Mouse (Mus musculus): Measurements from ENCODE around the gene Synm.

The Synm gene

GRCm38 (mm10) chr7:67699301-67699700 lies 60.2 kb downstream of the Synm start:
- ATAC-seq (ENCODE audit: low TSS enrichment): no peak

GRCm38 (mm10) chr7:67697892-67698630 lies 61.5 kb downstream of the Synm start:
- no peak for ATAC-seq (ENCODE audit: low TSS enrichment)

- ATAC-seq (ENCODE audit: low TSS enrichment): no peak
Observed at GRCm38 (mm10) chr7:67695906-67696305, 63.6 kb downstream of the Synm start.

DNA sequence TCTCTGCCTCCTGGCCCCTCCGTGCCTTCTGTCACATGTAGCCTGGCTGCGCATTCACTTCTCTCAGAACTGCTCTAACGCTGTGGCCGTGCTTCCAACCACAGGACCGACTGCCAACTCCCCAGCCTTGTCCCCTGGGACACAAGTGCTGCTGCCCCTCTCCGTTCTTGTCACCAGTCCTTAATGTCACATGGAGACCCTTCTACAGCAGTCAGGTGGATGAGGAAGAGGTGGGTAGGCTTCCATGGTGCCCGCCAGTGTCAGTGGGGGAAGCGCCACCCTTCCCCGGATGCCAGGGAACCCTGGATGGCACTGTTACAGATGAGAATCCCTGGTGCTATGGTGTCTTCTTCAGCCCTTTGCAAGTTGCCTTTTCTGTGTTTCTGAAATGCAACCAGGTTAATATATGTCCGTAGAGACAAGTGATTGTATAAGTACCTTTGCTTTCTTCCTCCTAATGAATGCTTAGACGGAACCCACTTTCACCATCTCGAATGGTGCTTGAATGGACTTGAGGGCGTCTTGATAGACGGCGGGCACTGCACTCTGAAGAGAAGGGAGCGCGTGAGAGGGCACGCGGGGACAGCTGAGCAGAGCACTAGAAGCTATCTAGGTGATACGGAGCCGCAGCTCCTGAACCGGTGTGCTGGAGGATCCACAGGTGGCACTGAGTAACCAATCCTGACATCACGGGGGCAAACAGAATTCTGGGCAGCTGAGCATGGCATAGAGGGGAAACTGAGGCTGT lies 66.6 kb downstream of the Synm start:
- ATAC-seq (ENCODE audit: low TSS enrichment): no peak

GRCm38 (mm10) chr7:67692141-67692540 lies 67.4 kb downstream of the Synm start:
- ATAC-seq (ENCODE audit: low TSS enrichment): no peak

GRCm38 (mm10) chr7:67691036-67691435 lies 68.5 kb downstream of the Synm start:
- no peak for ATAC-seq (ENCODE audit: low TSS enrichment)

DNA sequence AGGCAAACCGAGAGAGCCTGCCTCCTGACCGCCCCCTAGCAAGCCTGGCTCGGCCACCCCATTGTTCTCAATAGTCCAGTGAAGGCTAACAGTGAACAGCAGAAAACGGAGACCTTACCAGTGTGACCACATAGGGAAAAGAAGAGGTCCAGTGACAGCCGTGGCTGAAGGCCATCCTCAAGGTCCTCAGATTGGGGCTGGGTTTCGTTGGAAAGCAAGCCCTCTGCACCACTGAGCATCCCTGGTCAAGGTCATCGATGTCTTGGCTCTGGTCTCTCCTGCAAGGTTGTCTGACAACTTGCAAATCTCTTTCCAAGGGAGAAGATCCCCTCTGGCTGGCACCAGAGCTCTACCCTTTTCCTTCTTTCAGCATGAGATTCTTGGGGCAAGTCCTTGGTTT lies 69.7 kb downstream of the Synm start:
- no peak for ATAC-seq (ENCODE audit: low TSS enrichment)

GRCm38 (mm10) chr7:67688281-67688680 lies 71.3 kb downstream of the Synm start:
- ATAC-seq (ENCODE audit: low TSS enrichment): no peak

- no peak for ATAC-seq (ENCODE audit: low TSS enrichment)
Observed at GRCm38 (mm10) chr7:67686545-67686944, 73.0 kb downstream of the Synm start.

DNA sequence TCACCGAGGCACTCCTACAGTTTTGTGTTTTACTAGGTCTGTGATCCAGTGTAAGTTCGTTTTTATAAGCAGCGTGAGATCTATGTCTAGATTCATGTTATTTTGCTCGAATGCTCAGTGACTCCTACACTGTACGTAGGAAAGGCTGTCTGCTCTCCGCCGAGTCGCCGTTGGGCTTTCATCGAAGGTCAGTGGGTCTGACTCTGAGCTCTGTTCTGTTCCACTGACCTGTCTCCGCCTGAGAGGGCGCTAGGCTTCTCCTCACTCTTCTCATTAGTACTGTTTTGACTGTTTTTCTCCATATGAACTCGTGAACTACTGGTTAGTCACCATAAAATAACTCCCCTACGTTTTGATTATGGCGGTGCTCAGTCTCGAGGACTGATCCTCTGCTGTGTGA lies 76.5 kb downstream of the Synm start:
- no peak for ATAC-seq (ENCODE audit: low TSS enrichment)

- no peak for ATAC-seq (ENCODE audit: low TSS enrichment)
Observed at GRCm38 (mm10) chr7:67681078-67681477, 78.5 kb downstream of the Synm start.
